ENCODE assay signal across 8 mouse cellular contexts in the genomic region with DNA sequence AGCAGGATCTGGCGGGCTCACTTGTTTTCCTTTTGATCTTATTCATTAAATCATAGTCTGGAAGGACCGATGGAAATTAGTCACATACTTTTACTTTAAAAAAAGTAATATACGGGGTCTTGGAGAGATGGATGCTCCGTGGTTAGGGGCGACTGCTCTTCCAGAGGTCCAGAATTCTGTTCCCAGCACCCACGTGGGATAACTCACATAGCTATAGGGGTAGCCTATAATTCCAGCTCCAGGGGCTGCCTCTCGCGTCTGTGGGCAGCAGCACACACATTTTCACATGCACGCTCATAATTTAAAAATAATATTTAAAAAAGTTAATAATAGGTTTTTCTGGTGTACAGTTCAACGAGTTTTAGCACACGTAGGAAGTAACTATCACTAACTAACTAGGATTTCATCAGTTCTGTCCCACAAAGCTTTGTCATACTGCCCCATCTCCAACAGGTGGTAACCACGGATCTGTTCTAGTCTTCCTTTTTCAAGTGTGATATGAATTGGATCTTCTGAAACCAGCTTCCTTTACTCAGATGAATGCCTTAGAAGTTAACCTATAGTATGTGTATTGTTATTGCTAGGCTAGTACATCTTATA. TPM values are rescaled to one million over a fixed set of nuclear protein-coding genes. Genes with fewer than 3 reads are reported as not detected.
DNase-seq lines count a peak whose midpoint lies in the region; ATAC-seq and TF ChIP-seq lines count a peak whose summit lies in the region.

No protein-coding gene starts in this region.

- H3K27me3 ChIP-seq in lung, embryonic 14.5 days (ENCODE audit: insufficient read depth, low read length), result no peaks in the 10 kb centered on the region
- no peaks in the 10 kb centered on the region for H3K27me3 ChIP-seq in intestine, embryonic 16.5 days (replicated peaks; ENCODE audit: control insufficient read depth, insufficient read depth, low read length)
- H3K27me3 ChIP-seq in neural tube, embryonic 13.5 days, result peaks cover 8% of the 10 kb centered on the region

- H3K36me3 ChIP-seq in lung, embryonic 14.5 days (ENCODE audit: insufficient read depth), result peaks cover 13% of the 10 kb centered on the region; the same call in 1 of the 2 replicates
- H3K36me3 ChIP-seq in intestine, embryonic 16.5 days (ENCODE audit: control insufficient read depth, insufficient read depth, low read length), result 0 out of 2 replicates have a peak, but pooled peaks cover 3% of the 10 kb centered on the region
- H3K36me3 ChIP-seq in neural tube, embryonic 13.5 days, result 0 out of 2 replicates have a peak, but pooled peaks cover 3% of the 10 kb centered on the region

- WGBS in lung, embryonic 14.5 days, result 13% methylated on average over 12 of the region's 12 CpGs
- 11% methylated on average over 12 of the region's 12 CpGs for WGBS in intestine, embryonic 16.5 days
- 16% methylated on average over 12 of the region's 12 CpGs for WGBS in neural tube, embryonic 13.5 days

- DNase-seq in lung, embryonic 14.5 days, result no peak
- DNase-seq in lung, postnatal 10 days, result no peak
- DNase-seq in embryo, embryonic 11 days, result peak; percentile 46
- no peak for DNase-seq in yolk sac, embryonic 10.5 days (ENCODE audit: low spot score)

- H3K4me1 ChIP-seq in lung, embryonic 14.5 days (ENCODE audit: insufficient read depth), result peaks cover 7% of the 10 kb centered on the region; the same call in 1 of the 2 replicates
- peaks cover 8% of the 10 kb centered on the region for H3K4me1 ChIP-seq in intestine, embryonic 16.5 days (ENCODE audit: control insufficient read depth, insufficient read depth, low read length)
- peaks cover 5% of the 10 kb centered on the region; the same call in 1 of the 2 replicates for H3K4me1 ChIP-seq in neural tube, embryonic 13.5 days (replicated peaks)

- H3K4me3 ChIP-seq in lung, embryonic 14.5 days (ENCODE audit: low read depth, low read length), result peak overlapping the region; percentile 87
- peak overlapping the region; percentile 89 for H3K4me3 ChIP-seq in intestine, embryonic 16.5 days (ENCODE audit: low read length)
- H3K4me3 ChIP-seq in neural tube, embryonic 13.5 days, result peak overlapping the region; percentile 60

- no peak for ATAC-seq in lung, embryonic 14.5 days (ENCODE audit: insufficient read depth)
- ATAC-seq in intestine, embryonic 16.5 days, result no peak
- no peak for ATAC-seq in neural tube, embryonic 13.5 days (ENCODE audit: low read depth)
- ATAC-seq in inflammation-experienced regulatory T-cells, adult 6 months, result no peak
- no peak for ATAC-seq in monocyte, adult 5-6 weeks (replicated peaks; ENCODE audit: insufficient number of reproducible peaks, low FRiP score, low TSS enrichment, poor library complexity, severe bottlenecking)

- peak overlapping the region; percentile 65 for H3K4me2 ChIP-seq in lung, embryonic 14.5 days
- peak overlapping the region; percentile 86 for H3K4me2 ChIP-seq in intestine, embryonic 16.5 days (ENCODE audit: low read depth, low read length)
- peak overlapping the region; percentile 91 for H3K4me2 ChIP-seq in neural tube, embryonic 13.5 days

- no peak overlapping the region for H3K27ac ChIP-seq in lung, embryonic 14.5 days (ENCODE audit: low read depth)
- no peak overlapping the region for H3K27ac ChIP-seq in intestine, embryonic 16.5 days (ENCODE audit: low read length)
- no peak overlapping the region for H3K27ac ChIP-seq in neural tube, embryonic 13.5 days (replicated peaks)

- no peaks in the 10 kb centered on the region for H3K9me3 ChIP-seq in lung, embryonic 14.5 days (ENCODE audit: low read depth, low read length)
- H3K9me3 ChIP-seq in intestine, embryonic 16.5 days (ENCODE audit: control insufficient read depth, low read length), result no peaks in the 10 kb centered on the region
- H3K9me3 ChIP-seq in neural tube, embryonic 13.5 days, result no peaks in the 10 kb centered on the region

- no peak for TF ChIP-seq CTCF in lung, embryonic 14.5 days (IDR thresholded peaks at IDR 0.05; ENCODE audit: low read depth)

- H3K9ac ChIP-seq in lung, embryonic 14.5 days, result peak overlapping the region; percentile 96
- peak overlapping the region; percentile 63 for H3K9ac ChIP-seq in intestine, embryonic 16.5 days (ENCODE audit: low read depth, low read length)
- H3K9ac ChIP-seq in neural tube, embryonic 13.5 days, result no peak overlapping the region

RNA-seq across cellular contexts. Expression of a gene that starts 1.2 kb away (rescaled TPM):
- polyA plus RNA-seq in lung, embryonic 14.5 days (2014; fragmentation: Nextera tagmentation; extraction: Ambion mirVana), result 33.0 and 35.4 TPM in 2 replicates
- 28.4 and 28.5 TPM in 2 replicates for polyA plus RNA-seq in intestine, embryonic 16.5 days (2015; fragmentation: Nextera tagmentation; extraction: Ambion mirVana)
- 10.4 and 14.4 TPM in 2 replicates for polyA plus RNA-seq in neural tube, embryonic 13.5 days (2015; fragmentation: Nextera tagmentation; extraction: Ambion mirVana)
- 10 to 100 TPM; 28.6 to 38.2 (median 31.7) TPM for polyA plus RNA-seq in inflammation-experienced regulatory T-cells, adult 6 months (2017; shearing (Covaris generic))
- total RNA-seq in monocyte, adult 5-6 weeks (2017), result 76.0 to 118 TPM (median 83.2 TPM) in 3 replicates
